Mouse (Mus musculus) testis, adult 2 months (tissue): ENCODE measurements around the gene Lcmt1. TPM values are rescaled to one million over a fixed set of nuclear protein-coding genes. Genes with fewer than 3 reads are reported as not detected.

Experiments used
- H3K27ac ChIP-seq: fragments of 200-500 bp; 2 replicates; pipeline ENCODE4 v1.5.1; 2012; ENCODE audit warnings: low read depth, low read length; ENCODE audit not compliant: control insufficient read depth, insufficient read depth
- H3K27me3 ChIP-seq: fragments of 200-500 bp; 2 replicates; pipeline ENCODE4 v1.6.1; 2012; ENCODE audit warnings: mild to moderate bottlenecking, low read length, moderate library complexity; ENCODE audit not compliant: control insufficient read depth, insufficient read depth
- H3K36me3 ChIP-seq: fragments of 200-500 bp; 2 replicates; pipeline ENCODE4 v1.6.1; 2012; ENCODE audit warnings: mild to moderate bottlenecking, low read length; ENCODE audit not compliant: control insufficient read depth, insufficient read depth
- H3K4me1 ChIP-seq: fragments of 200-500 bp; 2 replicates; pipeline ENCODE4 v1.6.1; 2012; ENCODE audit warnings: low read length; ENCODE audit not compliant: control insufficient read depth, insufficient read depth
- H3K4me3 ChIP-seq: fragments of 200-500 bp; 2 replicates; pipeline ENCODE4 v1.5.1; 2012; ENCODE audit warnings: low read depth, mild to moderate bottlenecking, low read length, moderate library complexity, mixed read lengths; ENCODE audit not compliant: control insufficient read depth
- CTCF ChIP-seq: fragments of 200-500 bp; IDR thresholded peaks from 2 replicates; pipeline ENCODE4 v1.5.1; 2012; ENCODE audit warnings: low read depth, mild to moderate bottlenecking, inconsistent platforms, low read length, moderate library complexity; ENCODE audit not compliant: control insufficient read depth, insufficient read depth, insufficient replicate concordance
- POLR2A ChIP-seq: fragments of 200-500 bp; IDR thresholded peaks from 2 replicates; pipeline ENCODE4 v1.6.1; 2012; ENCODE audit warnings: low read depth, mild to moderate bottlenecking, inconsistent platforms, low read length, moderate library complexity; ENCODE audit not compliant: control insufficient read depth
- polyA plus RNA-seq: library from polyadenylated mRNA; depleted of rRNA; stranded (reverse); fragments of >200 nt; gene quantifications from 2 replicates; pipeline ENCODE4 v1.2.3, GENCODE M21; 2012

Gene Lcmt1
- polyA plus RNA-seq, 1 experiment: 33.6 TPM

DNA sequence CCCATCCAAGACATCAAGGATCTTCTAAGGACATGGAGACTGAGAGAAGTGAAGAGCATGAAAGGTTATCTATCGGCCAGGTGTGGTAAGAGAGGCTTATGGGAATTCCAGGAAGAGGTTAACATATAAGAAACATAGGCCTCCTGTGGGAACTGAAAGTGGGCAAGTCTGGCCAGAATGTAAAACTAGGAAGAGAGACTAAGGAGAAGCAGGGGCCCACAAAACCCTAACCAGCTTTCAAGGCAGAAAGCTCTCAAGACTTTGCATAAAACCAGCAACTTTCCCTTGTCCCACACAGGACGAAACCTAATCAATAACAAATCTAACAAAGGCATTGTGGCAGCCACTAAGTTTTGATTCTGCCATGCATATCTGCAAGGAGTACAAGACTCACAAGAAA is 1.4 kb upstream of the Lcmt1 start:
- Histone ChIP-seq H3K4me1 (peaks cover 3% of the 10 kb centered on the region; the same call in 1 of the 2 replicates), H3K4me3 (no peak overlapping the region), H3K36me3 (no peaks in the 10 kb centered on the region), H3K27me3 (no peaks in the 10 kb centered on the region), H3K27ac (no peak overlapping the region)
- TF ChIP-seq POLR2A: no peak
- TF ChIP-seq CTCF: no peak

DNA sequence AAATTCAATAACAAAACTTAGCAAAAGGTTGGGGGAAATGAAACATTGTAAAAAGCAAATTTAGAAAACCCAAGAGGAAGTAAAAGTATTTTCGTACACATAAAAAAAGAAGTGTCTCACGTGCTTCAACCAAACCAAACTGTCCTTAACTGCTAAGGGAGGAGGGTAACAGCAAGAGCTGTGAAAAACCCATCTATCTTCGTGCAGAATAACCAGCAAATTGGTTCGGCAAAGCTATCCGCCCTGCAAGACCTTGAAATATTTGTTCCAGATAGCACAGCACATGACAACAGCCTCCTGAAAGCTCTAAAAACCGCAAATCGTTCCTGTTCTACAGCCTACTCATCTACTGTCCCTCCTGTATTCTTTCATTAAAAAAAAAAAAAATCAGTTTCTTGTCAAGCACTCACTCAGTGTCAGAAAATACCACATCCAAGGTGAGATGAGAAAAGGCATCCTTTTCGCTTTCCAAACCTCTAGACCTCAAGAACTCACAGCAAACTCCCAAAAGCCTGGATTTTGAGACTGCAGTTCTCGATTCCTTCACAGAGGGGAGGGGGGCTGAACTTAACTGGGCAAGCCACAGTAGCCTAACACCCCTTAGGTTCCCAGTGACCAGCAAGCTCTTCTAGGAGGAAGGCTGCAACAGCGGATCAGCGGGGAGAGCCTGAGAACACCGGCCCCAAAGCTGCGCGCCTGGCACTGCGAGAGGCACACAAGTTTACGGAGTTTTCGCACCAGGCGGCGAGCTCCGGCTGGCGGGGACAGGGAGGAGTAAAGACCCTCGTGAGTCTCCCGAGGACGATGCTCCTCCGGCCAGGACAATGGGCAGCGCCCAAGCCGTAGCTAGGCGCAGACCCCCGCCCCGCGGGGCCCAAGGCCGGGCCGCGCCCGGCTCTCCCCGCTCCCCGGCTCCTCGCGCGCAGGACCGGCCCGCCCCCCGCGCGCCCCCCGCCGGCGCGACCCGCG is 522 bp upstream of the Lcmt1 start:
- Histone ChIP-seq H3K4me3 (peak overlapping the region; percentile 90), H3K27me3 (no peaks in the 10 kb centered on the region), H3K36me3 (no peaks in the 10 kb centered on the region), H3K27ac (peak overlapping the region; percentile 19; the same call in 1 of the 2 replicates), H3K4me1 (peaks cover 3% of the 10 kb centered on the region; the same call in 1 of the 2 replicates)
- TF ChIP-seq CTCF (no peak), POLR2A (no peak)

- Histone ChIP-seq H3K4me1 (peaks cover 3% of the 10 kb centered on the region; the same call in 1 of the 2 replicates), H3K4me3 (peak overlapping the region; percentile 90), H3K27me3 (no peaks in the 10 kb centered on the region), H3K36me3 (no peaks in the 10 kb centered on the region), H3K27ac (no peak overlapping the region)
- TF ChIP-seq CTCF (no peak), POLR2A (no peak)
Observed at GRCm38 (mm10) chr7:123370700-123371099, 1.1 kb downstream of the Lcmt1 start.

GRCm38 (mm10) chr7:123371501-123371900 is 1.9 kb downstream of the Lcmt1 start:
- H3K36me3 ChIP-seq: no peaks in the 10 kb centered on the region
- no peaks in the 10 kb centered on the region for H3K27me3 ChIP-seq
- TF ChIP-seq POLR2A (no peak), CTCF (no peak)
- H3K27ac ChIP-seq: no peak overlapping the region
- peaks cover 3% of the 10 kb centered on the region; the same call in 1 of the 2 replicates for H3K4me1 ChIP-seq
- no peak overlapping the region for H3K4me3 ChIP-seq

GRCm38 (mm10) chr7:123377443-123378400 is 8.1 kb downstream of the Lcmt1 start:
- Histone ChIP-seq H3K27ac (peak overlapping the region; percentile 51; the same call in 1 of the 2 replicates), H3K4me3 (peak overlapping the region; percentile 95), H3K27me3 (no peaks in the 10 kb centered on the region), H3K36me3 (no peaks in the 10 kb centered on the region), H3K4me1 (peaks cover 6% of the 10 kb centered on the region)
- TF ChIP-seq CTCF: 0 out of 2 replicates have a peak, but pooled peaks have one; percentile 4
- TF ChIP-seq POLR2A: peak; percentile 71

DNA sequence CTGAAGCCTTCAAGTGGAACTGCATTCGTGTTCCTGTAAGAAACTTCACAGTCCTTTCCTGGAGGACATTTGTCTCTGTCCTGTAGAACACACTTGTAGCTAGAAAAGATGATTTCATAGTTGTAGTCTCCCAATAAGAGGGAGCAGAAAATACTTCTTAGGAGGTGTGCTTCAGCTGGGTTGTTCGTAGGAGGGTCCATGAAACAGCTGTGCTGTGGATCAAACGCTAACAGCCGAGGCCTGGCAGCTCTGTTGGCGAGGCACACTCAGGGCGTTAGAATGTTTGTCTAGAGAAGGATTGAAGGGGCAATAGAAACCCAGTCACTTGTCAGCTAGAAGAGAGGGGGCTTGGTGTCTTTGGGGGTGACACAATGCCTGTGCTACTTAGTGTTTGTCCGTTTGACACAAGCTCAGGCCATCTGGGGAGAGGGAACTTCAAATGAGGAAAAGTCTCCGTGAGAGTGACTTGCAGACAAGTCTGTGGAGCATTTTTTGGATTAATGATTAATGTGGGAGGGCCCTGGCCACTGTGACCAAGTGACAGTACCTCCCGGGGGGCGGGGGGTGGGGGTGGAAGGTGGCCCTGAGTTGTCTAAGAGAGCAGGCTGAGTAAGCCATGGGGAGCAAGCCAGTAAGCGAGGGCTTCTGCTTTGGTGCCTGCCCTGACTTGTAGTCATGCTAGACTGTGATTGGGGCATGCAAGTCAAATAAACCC is 16.3 kb downstream of the Lcmt1 start:
- Histone ChIP-seq H3K27ac (no peak overlapping the region), H3K27me3 (no peaks in the 10 kb centered on the region), H3K4me1 (no peaks in the 10 kb centered on the region), H3K4me3 (no peak overlapping the region), H3K36me3 (no peaks in the 10 kb centered on the region; the same call in 1 of the 2 replicates)
- no peak for TF ChIP-seq CTCF
- no peak for TF ChIP-seq POLR2A
